Mouse (Mus musculus) T-helper 1 cell (primary cell): ENCODE measurements around the gene Cabp1.

ENCODE experiments used
- in situ Hi-C: fragments of 300-600 bp; cut with MboI, MseI; formaldehyde crosslinking; loops from one replicate; pipeline ENCODE4 v1.15.1; 2025; ENCODE audit warnings: high pct_unique_total_duplicates

Cabp1 gene

DNA sequence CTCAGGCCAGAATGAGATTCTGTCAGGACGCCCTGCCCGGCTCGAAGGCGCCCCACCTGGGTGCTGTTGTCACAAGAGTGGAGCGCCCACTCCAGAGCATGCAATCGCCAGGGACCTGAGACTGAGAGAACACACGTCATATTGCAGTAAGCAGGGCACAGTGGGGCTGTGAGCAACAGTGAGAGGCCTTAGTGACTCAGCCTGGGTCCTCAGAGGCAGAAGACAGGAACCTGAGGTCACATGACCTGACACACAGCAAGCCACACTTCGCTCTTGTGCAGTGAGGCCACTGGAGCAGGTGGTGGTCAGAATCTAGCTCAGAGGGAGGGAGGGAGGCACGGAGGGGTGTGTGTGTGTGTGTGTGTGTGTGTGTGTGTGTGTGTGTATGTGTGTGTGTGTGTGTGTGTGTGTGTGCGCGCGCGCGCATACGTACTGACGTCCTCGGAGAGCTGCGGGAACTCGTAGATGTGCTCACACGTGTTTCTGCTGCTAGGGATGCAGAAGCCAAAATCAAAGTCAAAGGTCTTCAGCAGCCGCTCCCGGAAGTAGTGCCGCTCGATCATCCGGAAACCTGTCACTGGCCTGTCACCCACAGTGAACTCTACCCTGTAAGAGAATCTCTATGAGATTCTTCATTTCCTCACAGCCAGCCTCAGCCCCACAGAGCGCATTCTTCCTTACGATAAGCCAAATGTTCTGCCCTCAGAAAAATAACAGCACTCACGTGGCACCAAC, 67.4 kb downstream of the Cabp1 start:
- in situ Hi-C loops: loop anchor here (5.0 kb wide), 1 partner anchor 96 kb away; no protein-coding TSS in a partner anchor

DNA sequence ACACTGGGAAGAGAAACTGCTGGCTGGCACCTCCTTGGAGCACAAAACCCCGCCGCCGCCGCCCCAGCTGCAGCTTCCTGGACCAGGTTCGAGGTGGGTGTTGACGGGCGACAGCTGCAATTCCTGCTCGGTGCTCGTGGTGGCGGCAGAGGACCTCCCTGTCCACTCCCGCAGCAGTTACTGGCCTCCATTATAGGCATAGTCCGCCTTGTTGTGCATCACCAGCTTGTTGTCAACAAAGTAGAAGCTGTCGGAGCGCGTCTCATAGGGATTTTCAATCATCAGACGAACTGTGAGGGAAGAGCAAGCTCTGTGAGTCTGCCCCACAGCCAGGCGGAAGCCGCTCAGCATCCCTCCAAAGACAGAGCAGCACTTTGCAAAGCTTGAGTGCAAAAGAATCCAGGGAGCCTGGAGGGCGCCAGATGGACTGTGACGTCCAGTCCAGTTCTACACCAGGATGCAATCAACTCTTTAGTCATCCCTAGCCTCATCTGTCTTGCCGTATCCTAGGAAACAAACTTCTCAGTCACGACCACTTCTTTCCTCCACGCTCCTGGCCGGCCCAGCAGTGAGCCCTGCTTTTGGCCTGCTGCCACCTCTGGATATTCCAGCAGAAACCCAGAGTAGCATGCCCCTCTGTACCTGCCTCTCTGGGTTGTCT, 68.8 kb downstream of the Cabp1 start:
- in situ Hi-C loops: loop anchor here (5.0 kb wide), 1 partner anchor 97 kb away; no protein-coding TSS in a partner anchor

DNA sequence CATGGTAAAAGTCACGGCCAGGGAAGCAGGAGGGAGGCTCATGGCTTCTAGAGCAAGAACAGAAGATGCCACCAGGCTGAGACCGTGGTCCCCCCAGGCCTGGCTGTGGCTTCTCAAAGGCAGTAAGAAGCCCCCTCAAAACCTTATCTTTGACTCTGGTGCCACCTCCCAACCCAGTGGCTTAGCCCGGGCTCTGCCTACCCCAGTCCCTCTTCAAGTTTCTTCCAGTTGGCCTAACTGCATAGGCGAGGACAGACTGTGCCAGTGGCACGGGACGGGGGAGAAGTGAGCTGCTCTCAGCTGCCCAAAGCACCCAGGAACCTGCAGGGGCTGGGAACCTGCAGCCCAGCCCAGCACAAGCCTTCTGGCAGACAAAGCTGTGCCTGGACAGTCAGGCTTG, 69.5 kb downstream of the Cabp1 start:
- in situ Hi-C loops: loop anchor here (5.0 kb wide), 1 partner anchor 98 kb away; no protein-coding TSS in a partner anchor

DNA sequence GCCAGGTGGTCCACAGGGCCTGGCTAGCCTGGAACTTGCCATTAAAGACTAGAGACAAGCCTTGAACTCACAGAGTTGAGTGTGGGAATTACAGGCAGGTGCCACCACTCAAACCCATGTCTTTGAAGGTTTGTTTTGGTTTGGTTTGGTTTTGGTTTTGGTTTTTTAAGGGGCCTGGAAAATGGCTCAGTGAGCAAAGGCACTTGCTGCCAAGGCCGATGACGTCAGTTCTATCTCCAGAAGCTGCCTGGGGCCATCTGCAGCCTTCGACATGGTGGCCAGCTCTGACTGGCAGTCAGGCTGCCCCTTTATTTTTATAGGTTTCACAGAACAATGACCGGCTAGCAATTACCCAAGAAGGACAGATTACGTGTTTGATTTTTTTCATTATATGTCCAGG, 73.2 kb downstream of the Cabp1 start:
- in situ Hi-C loops: no loop called here

DNA sequence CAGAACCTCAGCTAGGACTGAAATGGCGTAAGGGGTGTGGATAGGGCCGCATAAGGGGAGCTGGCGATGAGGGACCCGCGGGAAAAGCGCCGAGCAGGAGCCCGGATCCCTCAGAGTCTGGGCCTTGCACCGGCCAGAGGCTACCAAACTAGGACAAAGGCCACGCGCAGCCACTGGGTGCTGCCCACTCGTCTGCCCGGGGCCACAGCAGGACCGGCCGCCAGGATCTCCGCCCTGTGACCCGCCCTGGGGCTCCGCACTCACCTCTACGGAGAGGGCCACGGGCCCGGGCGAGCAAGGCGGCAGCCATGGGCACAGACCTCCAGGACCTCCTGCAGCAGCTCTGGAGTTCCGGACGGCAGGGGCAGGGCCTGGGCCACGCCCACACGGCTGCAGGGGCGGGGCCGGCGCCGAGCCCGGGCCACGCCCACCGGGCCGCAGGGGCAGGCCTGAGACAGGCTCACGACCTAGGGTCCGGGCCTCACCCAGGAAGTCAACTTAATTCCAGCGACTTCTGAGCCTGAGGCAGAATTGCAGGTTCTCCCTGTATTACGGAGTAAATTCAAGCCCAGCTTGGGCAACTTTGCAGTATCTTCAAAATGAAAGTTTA, 75.1 kb downstream of the Cabp1 start, which contains the start of gene Acads:
Gene Acads, minus strand, starts transcription at position 386 of the 610 bp plus-strand sequence.
- in situ Hi-C loops: no loop called here
